Mouse (Mus musculus) mesoderm, embryonic 11.5 days (tissue): ENCODE measurements around the gene Zfp597.

ENCODE experiments used
- DNase-seq: peaks from one replicate; pipeline ENCODE4 v3.0.0-alpha.2; 2012; ENCODE audit warnings: low read depth, low spot score

The Zfp597 gene

GRCm38 (mm10) chr16:3884201-3885064 lies at the start of gene Zfp597, which contains the start of gene Gm20695:
Zfp597 (minus strand) TSS chr16:3884561.
Gm20695 (plus strand) TSS chr16:3884648.
- peak; percentile 93 for DNase-seq

GRCm38 (mm10) chr16:3934091-3934490 lies 49.7 kb upstream of the Zfp597 start:
- no peak for DNase-seq

DNA sequence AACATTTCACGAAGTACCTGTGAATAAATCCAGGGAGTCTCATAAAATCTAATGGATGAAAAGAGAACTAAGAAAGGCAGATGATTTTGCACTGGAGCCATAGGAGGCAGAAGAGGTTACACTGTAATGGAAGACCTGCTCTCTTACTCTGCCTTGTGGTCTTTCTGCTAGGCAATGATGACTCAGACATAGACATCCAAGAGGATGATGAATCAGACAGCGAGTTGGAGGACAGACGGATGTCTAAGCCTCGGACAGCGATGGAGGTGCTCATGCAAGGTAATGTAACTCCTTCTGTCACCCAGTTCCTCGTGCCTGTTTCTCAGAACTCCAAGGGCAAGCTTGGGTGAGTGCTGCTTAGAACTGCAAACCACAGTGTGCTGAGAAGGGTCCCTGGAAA lies 49.2 kb upstream of the Zfp597 start:
- DNase-seq, result no peak

- DNase-seq, result no peak
Observed at GRCm38 (mm10) chr16:3929151-3929550, 44.8 kb upstream of the Zfp597 start.

- DNase-seq, result no peak
Observed at GRCm38 (mm10) chr16:3928582-3928981, 44.2 kb upstream of the Zfp597 start.

- DNase-seq, result peak; percentile 17
Observed at GRCm38 (mm10) chr16:3923966-3924365, 39.6 kb upstream of the Zfp597 start.

DNA sequence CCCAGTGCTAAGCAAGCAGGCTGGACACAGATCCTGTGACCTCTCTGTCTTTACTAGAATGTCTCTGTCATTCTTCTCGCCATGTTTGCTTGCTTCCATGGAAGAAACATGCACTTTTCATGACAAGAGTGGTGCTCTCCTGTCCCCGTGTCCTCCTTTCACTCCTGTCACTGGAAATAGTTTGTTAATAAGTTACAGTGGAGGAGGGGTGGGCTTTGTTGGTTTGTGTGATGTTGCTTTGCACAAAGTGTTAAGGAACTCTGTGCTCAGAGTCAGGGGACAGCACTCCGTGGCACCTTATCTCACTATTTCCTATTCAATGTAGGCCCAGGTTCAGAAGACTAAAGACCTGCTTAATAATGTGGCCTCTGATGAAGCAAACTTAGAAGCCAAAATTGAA lies 39.2 kb upstream of the Zfp597 start:
- DNase-seq, result no peak

- no peak for DNase-seq
Observed at GRCm38 (mm10) chr16:3920756-3921155, 36.4 kb upstream of the Zfp597 start.

DNA sequence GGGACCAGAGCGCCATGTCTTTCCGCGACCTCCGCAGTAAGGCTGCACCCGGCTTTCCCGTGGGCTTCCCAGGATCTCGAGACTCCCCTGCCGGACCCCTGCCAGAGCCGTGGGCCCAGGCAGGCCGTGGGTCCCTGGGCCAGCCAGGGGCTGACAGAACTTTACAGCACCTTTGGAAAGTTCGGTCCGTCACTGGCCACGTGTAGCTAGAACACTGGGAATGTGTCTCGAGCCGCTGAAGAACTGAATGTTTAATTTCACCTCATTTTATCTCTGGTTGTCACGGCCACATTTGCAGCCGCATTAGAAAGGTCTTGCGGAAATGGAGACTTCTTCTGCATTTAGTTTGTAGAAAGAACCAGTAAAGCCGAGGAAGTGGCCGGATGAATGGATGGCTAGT lies 24.8 kb upstream of the Zfp597 start:
- DNase-seq, result no peak

DNA sequence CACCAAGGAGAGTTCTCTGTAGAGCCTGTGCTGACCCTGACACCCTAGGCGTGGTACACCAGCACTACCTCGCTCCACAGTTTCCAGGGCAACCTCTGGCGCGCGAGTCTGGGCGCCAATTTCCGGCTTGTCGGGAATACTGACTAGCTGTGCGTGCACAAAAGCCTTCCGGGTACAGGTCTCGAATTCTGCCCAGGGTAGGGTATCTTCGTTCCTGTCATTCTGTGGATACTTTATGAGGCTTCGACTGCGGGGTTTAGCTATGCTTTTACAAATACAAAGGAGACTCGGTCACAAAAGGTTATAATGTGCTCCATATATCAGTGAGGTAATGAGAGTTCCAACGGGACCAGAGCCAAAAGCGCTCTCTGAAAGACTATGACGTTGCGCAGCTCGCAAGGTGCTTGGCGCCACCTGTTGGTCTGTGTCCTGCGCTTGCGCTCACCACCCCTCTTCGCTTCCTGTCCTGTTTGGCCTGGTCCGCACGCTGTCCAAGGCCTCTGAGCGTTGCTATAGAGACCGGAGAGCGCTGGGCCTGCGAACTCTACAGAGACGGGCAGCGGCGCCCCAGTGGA lies 24.3 kb upstream of the Zfp597 start, which contains the start of the genes 1700037C18Rik and Cluap1:
Gene 1700037C18Rik (minus strand): TSS at position 153 of the 575 bp plus-strand sequence.
Gene Cluap1 (plus strand): TSS at position 265 of the 575 bp plus-strand sequence.
- peak; percentile 95 for DNase-seq

GRCm38 (mm10) chr16:3907471-3907870 lies 23.1 kb upstream of the Zfp597 start:
- DNase-seq, result no peak

- DNase-seq, result no peak
Observed at GRCm38 (mm10) chr16:3896553-3896952, 12.2 kb upstream of the Zfp597 start.

DNA sequence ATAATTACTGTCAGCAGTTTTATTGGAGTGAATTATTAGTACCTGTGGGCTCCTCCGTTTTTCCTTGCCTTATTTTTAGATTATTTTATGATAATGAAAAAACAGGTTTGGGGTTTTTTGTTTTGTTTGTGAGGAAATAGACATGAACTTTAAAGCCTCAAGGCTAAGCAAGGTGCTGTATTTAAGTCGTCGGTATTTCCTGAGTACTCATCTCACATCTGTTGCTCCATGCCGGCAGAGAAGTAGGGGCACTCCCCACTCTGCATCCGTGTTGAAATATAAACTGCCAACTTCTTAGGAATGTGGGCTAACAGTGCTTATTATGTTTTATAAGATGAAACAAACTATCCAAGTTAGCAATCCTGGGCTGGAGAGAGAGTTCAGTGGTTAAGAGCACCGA lies 11.7 kb upstream of the Zfp597 start:
- no peak for DNase-seq

DNA sequence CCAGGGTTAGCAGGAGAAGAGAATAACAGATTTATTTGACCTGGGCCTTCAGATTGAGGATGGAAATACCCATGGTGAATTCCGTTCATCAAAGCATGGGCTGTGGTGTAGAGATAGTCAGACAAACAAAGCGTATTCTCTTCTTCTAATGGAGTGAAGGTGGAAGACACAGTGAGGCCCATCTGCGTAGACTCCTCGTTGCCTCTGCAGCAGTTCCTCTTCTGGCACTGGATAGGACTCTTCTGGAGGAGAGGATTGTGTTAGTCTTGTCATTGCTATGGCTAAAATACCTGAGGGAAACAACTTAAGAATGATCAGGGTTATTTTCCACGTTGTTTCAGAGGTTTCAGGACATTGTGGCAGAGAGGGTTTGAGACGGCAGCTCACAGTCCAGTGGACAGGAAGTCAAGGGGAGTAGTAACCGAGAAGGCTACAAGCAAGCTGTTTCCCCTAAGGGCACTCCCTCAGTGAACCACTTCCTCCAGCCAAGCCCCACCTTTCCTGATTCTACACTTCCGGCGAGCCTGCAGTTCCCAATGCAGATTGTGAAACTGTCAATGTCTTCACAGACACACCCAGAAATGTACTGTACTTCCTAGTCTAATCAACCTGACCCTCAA lies 10.9 kb upstream of the Zfp597 start:
- DNase-seq, result no peak

- DNase-seq, result no peak
Observed at GRCm38 (mm10) chr16:3893739-3894138, 9.4 kb upstream of the Zfp597 start.

GRCm38 (mm10) chr16:3891621-3892295 lies 7.4 kb upstream of the Zfp597 start:
- no peak for DNase-seq

DNA sequence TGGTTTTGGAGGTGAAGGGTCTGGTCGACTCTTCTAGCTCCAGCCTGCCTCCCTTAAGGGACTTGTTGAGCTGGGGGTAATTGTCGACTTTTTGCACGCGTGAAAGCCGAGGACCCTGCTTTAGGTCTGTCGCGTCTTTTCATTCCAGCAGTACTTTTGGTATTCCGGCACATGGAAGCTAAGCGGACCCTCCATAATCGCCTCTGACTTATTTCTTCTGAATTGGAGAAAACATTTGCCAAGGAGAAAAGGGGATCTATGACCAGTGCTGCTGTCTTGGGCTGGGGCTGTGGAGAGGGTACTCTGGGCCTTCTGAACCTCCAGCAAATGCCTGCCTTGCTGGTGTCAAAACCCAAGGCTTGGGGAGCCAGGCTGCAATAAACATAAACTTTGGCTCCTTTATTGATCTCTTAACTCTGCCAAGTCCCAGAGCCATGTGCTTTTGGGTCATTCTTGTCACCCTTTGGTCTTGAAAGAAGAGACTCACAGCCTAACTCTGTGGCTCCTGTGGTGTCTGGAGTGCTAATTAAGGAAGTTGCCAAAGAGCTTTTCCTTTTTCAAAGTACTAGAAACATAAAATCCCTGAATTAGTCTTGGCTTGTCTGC lies 807 bp upstream of the Zfp597 start:
- DNase-seq, result peak; percentile 6

GRCm38 (mm10) chr16:3876346-3876745 lies 8.0 kb downstream of the Zfp597 start:
- DNase-seq, result no peak

DNA sequence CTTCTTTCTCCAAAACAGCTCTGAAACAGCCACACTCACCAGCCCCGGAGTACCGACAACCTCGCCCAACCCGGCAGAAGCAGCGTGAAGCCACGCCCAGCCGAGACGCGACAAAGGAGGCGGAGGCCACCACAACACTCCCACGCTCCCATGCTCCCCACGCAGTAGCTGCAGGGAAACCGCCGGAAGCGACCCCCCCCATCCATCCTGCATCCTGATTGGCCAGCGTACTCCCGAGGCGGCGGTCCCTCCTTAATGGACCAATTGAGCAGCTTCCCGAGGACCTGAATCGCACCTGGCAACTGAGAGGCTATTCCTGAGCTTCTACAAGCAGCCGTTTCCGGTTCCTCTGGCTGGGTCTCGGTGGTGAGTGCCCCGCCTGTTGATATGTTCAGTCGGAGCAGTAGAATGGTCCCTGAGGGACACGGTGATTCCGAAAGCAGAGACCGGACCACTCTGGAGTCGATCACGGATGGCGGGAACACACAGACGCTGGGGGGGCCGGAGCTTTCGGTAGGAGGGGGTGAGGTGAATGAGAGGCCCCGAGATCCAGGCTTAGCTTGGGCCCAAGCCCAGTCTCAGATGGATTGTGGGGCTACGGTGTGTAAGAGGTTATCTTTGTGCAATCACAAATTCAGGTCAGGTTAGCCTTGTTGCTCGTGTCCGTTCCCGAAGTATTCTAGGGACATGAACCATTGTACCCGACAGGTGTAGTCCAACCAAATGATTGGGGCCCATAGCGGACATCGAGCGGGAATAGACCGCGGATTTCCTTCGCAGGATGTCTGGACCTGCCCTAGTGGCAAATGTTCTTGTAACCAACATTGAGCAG lies 11.9 kb downstream of the Zfp597 start, which contains the start of gene Naa60:
Gene Naa60 (plus strand): TSS at position 160 of the 832 bp plus-strand sequence.
- DNase-seq, result peak; percentile 94

- DNase-seq, result no peak
Observed at GRCm38 (mm10) chr16:3871815-3872214, 12.5 kb downstream of the Zfp597 start.
